Mouse (Mus musculus): ENCODE measurements around the gene Ect2. TPM values are rescaled to one million over a fixed set of nuclear protein-coding genes. Genes with fewer than 3 reads are reported as not detected.

Ect2 gene
- polyA plus RNA-seq, 1 experiment: 1.4 TPM

DNA sequence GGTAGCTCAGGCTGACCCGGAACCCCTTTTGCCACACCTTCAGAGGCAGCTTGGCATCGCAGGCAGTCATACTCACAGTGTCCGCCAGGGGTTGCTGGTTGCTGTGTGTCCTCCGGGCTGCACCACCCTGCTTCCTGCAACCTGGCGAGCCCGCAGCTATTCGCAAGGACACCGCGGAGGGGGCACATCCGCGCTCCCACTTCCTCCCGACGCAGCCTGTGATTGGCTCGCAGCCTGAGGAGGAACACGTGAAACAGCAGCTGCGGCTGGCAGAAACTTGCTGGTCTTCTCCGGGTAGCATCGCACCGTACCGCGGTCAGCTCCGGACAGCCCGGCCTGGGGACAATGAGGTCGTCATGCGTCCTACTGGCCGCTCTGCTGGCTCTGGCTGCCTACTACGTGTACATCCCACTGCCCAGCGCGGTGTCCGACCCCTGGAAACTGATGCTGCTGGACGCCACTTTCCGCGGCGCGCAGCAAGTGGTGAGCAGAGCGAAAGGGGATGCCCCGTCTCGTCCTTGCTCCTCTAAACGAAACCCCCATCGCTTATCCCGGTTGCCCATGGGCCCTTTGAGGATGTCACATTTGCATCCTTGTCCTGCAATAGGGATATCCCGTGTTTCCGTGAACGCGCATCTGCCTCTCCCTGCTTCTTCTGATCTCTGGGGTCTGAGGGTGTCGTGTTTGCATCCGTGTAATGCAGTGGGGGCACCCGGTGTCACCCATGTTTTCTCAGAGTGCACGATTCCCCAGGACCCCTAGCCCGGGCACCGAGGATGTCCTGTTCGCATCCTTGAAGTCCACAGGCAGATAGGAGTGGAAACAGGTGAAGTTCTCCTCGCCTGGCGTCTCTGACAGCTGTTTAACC, 29.3 kb upstream of the Ect2 start, which contains the start of gene Nceh1:
TSS of gene Nceh1 (plus strand) at position 233 of the 868 bp plus-strand sequence.
- TF ChIP-seq CTCF (IDR thresholded peaks at IDR 0.05; ENCODE audit: extremely low read depth, insufficient read length, insufficient replicate concordance, low read depth, low read length) (peak; percentile 94), POLR2A (IDR thresholded peaks at IDR 0.05; ENCODE audit: low read depth, low read length) (no peak)
- Histone ChIP-seq H3K4me3 (ENCODE audit: low read depth, low read length) (peak within 1 kb of the TSS; percentile 76), H3K36me3 (ENCODE audit: control insufficient read depth, insufficient read depth, low read length) (no peaks in the 10 kb centered on the region), H3K4me1 (ENCODE audit: control insufficient read depth, insufficient read depth, insufficient read length, low read length) (no peaks in the 10 kb centered on the region), H3K27ac (ENCODE audit: insufficient read depth, low read depth, low read length) (0 out of 2 replicates have a peak within 1 kb of the TSS, but pooled peaks have one; percentile 0), H3K27me3 (ENCODE audit: control insufficient read depth, insufficient read depth, low read length) (no peaks in the 10 kb centered on the region)
- WGBS: under 1% methylated on average over 54 of the region's 54 CpGs

- H3K27ac ChIP-seq (ENCODE audit: insufficient read depth, low read depth, low read length): no peak overlapping the region
- 76% methylated on average over 8 of the region's 8 CpGs for WGBS
- no peak for TF ChIP-seq POLR2A (IDR thresholded peaks at IDR 0.05; ENCODE audit: low read depth, low read length)
- TF ChIP-seq CTCF (IDR thresholded peaks at IDR 0.05; ENCODE audit: extremely low read depth, insufficient read length, insufficient replicate concordance, low read depth, low read length): no peak
- no peak overlapping the region for H3K4me3 ChIP-seq (ENCODE audit: low read depth, low read length)
- no peaks in the 10 kb centered on the region for H3K27me3 ChIP-seq (ENCODE audit: control insufficient read depth, insufficient read depth, low read length)
- H3K36me3 ChIP-seq (ENCODE audit: control insufficient read depth, insufficient read depth, low read length): no peaks in the 10 kb centered on the region
- H3K4me1 ChIP-seq (ENCODE audit: control insufficient read depth, insufficient read depth, insufficient read length, low read length): no peaks in the 10 kb centered on the region
Measured at GRCm38 (mm10) chr3:27179711-27180110, 26.0 kb upstream of the Ect2 start.

GRCm38 (mm10) chr3:27170257-27170656, 16.6 kb upstream of the Ect2 start:
- no peaks in the 10 kb centered on the region for H3K27me3 ChIP-seq (ENCODE audit: control insufficient read depth, insufficient read depth, low read length)
- no peak overlapping the region for H3K27ac ChIP-seq (ENCODE audit: insufficient read depth, low read depth, low read length)
- TF ChIP-seq CTCF (IDR thresholded peaks at IDR 0.05; ENCODE audit: extremely low read depth, insufficient read length, insufficient replicate concordance, low read depth, low read length) (no peak), POLR2A (IDR thresholded peaks at IDR 0.05; ENCODE audit: low read depth, low read length) (no peak)
- no peaks in the 10 kb centered on the region for H3K36me3 ChIP-seq (ENCODE audit: control insufficient read depth, insufficient read depth, low read length)
- H3K4me1 ChIP-seq (ENCODE audit: control insufficient read depth, insufficient read depth, insufficient read length, low read length): no peaks in the 10 kb centered on the region
- WGBS: 57% methylated on average over 1 of the region's 1 CpGs
- H3K4me3 ChIP-seq (ENCODE audit: low read depth, low read length): no peak overlapping the region

DNA sequence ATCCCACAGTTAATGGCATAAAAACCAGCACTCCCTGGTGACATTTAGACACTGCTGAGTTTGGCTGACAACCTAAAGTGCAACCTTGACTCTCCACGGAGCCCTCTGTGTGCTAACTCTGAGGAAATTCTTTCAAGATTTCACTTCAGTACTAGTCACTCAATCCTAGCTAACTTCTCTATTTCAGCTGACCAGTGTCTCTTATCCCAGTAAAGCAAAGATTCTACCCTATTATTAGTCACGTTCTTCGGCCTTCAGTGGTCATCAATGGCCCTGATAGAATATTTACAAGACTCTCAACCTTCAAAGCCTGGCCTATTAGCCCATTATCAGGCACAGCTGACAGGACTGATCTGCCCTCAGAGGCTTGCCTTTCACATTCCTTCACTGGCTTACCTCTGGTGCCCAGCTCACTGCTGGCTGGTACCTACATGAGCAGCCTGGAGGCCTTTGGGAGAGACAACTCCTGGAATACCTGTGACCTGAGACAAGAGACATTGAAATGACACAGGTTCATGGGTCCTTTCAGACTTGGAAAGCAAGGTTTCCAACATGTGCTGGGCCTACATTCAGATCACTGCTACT, 11.9 kb upstream of the Ect2 start:
- Histone ChIP-seq H3K4me3 (ENCODE audit: low read depth, low read length) (no peak overlapping the region), H3K27ac (ENCODE audit: insufficient read depth, low read depth, low read length) (no peak overlapping the region), H3K4me1 (ENCODE audit: control insufficient read depth, insufficient read depth, insufficient read length, low read length) (peaks cover 1% of the 10 kb centered on the region), H3K36me3 (ENCODE audit: control insufficient read depth, insufficient read depth, low read length) (no peaks in the 10 kb centered on the region), H3K27me3 (ENCODE audit: control insufficient read depth, insufficient read depth, low read length) (no peaks in the 10 kb centered on the region)
- WGBS: 85% methylated on average over 3 of the region's 3 CpGs
- no peak for TF ChIP-seq CTCF (IDR thresholded peaks at IDR 0.05; ENCODE audit: extremely low read depth, insufficient read length, insufficient replicate concordance, low read depth, low read length)
- no peak for TF ChIP-seq POLR2A (IDR thresholded peaks at IDR 0.05; ENCODE audit: low read depth, low read length)

DNA sequence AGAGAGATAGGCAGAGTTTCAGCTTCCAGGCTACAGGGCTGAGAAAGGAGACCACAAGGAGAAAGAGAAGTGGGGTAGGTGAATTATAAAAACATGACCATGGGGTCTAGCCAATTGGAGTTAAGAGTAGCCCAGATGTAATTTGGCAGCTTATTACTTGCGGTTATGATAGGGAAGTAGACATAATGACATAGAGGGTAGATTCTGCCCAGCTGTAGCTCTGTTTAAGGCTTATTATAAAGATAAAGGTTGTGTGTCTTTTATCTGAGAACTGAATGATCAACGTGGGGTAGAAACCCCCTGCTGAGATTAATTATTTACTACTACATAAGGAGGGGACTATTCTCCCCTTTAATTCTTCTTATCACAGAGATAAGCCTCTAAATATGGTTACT, 8.7 kb upstream of the Ect2 start:
- no peak for TF ChIP-seq CTCF (IDR thresholded peaks at IDR 0.05; ENCODE audit: extremely low read depth, insufficient read length, insufficient replicate concordance, low read depth, low read length)
- no peak for TF ChIP-seq POLR2A (IDR thresholded peaks at IDR 0.05; ENCODE audit: low read depth, low read length)
- Histone ChIP-seq H3K4me3 (ENCODE audit: low read depth, low read length) (no peak overlapping the region), H3K4me1 (ENCODE audit: control insufficient read depth, insufficient read depth, insufficient read length, low read length) (peaks cover 2% of the 10 kb centered on the region), H3K36me3 (ENCODE audit: control insufficient read depth, insufficient read depth, low read length) (no peaks in the 10 kb centered on the region), H3K27me3 (ENCODE audit: control insufficient read depth, insufficient read depth, low read length) (no peaks in the 10 kb centered on the region), H3K27ac (ENCODE audit: insufficient read depth, low read depth, low read length) (no peak overlapping the region)
- 21% methylated on average over 2 of the region's 2 CpGs for WGBS

DNA sequence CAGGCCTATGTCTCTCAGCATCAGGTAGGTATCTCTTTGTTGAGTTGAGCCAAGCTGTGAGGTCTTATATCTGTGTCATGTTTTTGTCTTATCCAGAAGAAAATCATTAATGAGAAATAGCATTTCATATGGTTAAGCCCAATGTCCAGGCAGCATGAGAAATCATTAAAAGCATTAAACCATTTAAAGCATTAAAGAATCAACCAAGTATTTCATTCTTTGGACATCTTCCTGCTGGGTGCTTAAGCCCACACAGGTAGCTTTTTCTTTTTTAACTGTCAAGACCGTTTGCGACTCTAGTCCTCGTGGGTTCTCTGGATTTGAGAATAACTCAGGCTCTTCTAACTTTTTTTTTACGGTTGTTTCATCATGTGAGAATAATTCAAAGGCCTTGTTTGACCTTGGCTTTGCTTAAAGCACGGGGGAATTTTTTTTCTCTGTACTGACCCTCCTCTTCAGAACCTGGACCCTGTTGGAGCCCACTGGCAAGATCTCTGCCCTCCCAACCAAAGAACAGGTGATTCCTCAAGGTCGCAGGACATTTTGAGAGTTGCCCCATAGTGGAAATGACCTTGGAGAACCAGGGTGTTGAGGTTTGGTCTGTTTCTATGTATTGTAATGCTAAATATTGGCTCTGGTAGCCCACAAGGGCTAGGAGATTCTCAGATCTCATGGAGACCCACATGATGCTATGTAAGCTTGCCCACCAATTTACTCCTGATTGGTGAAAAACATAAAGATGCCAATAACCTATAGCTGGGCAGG, 8.1 kb upstream of the Ect2 start:
- Histone ChIP-seq H3K36me3 (ENCODE audit: control insufficient read depth, insufficient read depth, low read length) (no peaks in the 10 kb centered on the region), H3K27ac (ENCODE audit: insufficient read depth, low read depth, low read length) (no peak overlapping the region), H3K27me3 (ENCODE audit: control insufficient read depth, insufficient read depth, low read length) (no peaks in the 10 kb centered on the region), H3K4me1 (ENCODE audit: control insufficient read depth, insufficient read depth, insufficient read length, low read length) (peaks cover 4% of the 10 kb centered on the region), H3K4me3 (ENCODE audit: low read depth, low read length) (no peak overlapping the region)
- TF ChIP-seq POLR2A (IDR thresholded peaks at IDR 0.05; ENCODE audit: low read depth, low read length) (no peak), CTCF (IDR thresholded peaks at IDR 0.05; ENCODE audit: extremely low read depth, insufficient read length, insufficient replicate concordance, low read depth, low read length) (no peak)
- 78% methylated on average over 6 of the region's 6 CpGs for WGBS
